ENCODE assay signal across 18 mouse cellular contexts in the genomic region with DNA sequence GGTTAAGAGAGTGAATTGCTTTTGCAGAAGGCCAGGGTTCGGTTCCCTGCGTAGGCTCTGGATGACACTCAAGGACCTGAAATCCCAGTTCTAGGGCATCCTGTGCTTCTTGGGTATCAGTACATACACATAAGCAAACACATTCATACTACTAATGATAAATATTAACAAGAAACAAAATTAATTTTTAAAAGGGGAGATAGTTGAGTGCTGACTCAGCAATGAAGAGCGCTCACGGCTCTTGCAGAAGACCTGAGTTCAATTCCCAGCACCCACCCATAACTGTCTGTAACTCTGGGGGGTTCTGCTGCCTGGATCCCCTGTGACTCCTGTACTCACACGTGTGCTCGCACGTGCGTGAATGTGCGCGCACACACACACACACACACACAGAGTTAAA. TPM values are rescaled to one million over a fixed set of nuclear protein-coding genes. Genes with fewer than 3 reads are reported as not detected.
"Had no signal": no experiment of that assay in that cellular context is flagged by ENCODE, and none has a peak within 500 bp of the region (broad histone marks: within the 10 kb centered on the region; RNA-seq: fewer than 3 reads in every experiment).

No protein-coding gene starts in this region.

- H3K36me3 ChIP-seq: midbrain, embryonic 15.5 days had no signal

- H3K4me2 ChIP-seq: lung, embryonic 14.5 days; midbrain, embryonic 12.5 days; midbrain, embryonic 15.5 days; neural tube, embryonic 12.5 days had no signal

- DNase-seq: lung, adult 18-20 months; lung, embryonic 14.5 days; lung, postnatal 10 days; lung, postnatal 4 days; right cerebral cortex, postnatal 14 days; spleen, adult 18-20 months; thymus, adult 18-20 months; thymus, postnatal 14 days; thymus, postnatal 4 days had no signal

- H3K9ac ChIP-seq: lung, embryonic 14.5 days; midbrain, embryonic 12.5 days; midbrain, embryonic 15.5 days; neural tube, embryonic 12.5 days had no signal

- H3K4me3 ChIP-seq: midbrain, embryonic 10.5 days; midbrain, embryonic 12.5 days; midbrain, embryonic 15.5 days; neural tube, embryonic 12.5 days had no signal

- H3K27ac ChIP-seq: midbrain, embryonic 10.5 days; midbrain, embryonic 12.5 days; midbrain, embryonic 15.5 days; neural tube, embryonic 12.5 days had no signal

- H3K9me3 ChIP-seq: midbrain, embryonic 10.5 days; midbrain, embryonic 12.5 days; midbrain, embryonic 15.5 days; neural tube, embryonic 12.5 days had no signal

RNA-seq across cellular contexts. Expression of gene Cygb, which starts 35.5 kb away (rescaled TPM):
- total RNA-seq: megakaryocyte, adult 5-6 weeks; megakaryocyte-erythroid progenitor cell, adult 5-6 weeks; monocyte, adult 5-6 weeks had no signal

RNA-seq across cellular contexts. Expression of gene Prcd, which starts 36.3 kb away (rescaled TPM):
- total RNA-seq: megakaryocyte, adult 5-6 weeks; midbrain, postnatal 0 days; monocyte, adult 5-6 weeks; neutrophil, adult 5-6 weeks had no signal
